Mouse (Mus musculus): ENCODE data around the gene Kptn. TPM values are rescaled to one million over a fixed set of nuclear protein-coding genes. Genes with fewer than 3 reads are reported as not detected.
A peak's percentile ranks its signal among the peaks of the same experiment; 100 is the strongest.

The Kptn gene
- 24.1 and 27.8 TPM in 2 replicates for polyA plus RNA-seq (2014; fragmentation: Nextera tagmentation; extraction: Ambion mirVana)

DNA sequence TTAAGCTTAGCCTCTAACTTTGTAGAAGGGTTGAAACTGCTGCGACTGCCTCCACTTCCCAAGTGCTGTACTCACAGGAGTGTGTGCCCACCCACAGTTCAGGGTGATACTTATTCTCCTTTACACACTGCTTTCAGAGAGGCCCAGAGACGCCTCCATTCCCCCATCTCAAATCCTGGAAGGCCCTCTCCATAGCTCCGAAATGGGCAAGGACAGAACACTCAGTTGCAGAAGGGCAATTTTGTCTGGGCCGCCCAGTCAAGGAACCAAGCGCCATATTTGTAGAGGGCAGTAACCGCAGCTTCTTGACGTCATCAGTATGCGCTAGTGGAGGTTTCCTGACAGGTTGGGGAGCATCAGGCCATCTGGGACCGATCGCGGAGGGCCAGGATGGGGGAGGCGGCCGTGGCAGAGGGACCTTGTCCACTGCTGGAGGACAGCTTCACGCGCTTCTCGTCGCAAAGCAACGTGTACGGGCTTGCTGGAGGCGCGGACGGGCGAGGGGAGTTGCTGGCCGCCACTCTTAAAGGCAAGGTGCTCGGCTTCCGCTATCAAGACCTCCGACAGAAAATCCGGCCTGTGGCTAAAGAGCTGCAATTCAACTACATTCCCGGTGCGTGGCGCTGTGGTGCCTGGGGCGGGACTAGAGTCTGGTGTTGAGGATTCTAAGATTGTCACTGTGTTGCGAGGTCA lies at the start of gene Kptn:
Gene Kptn, plus strand, starts transcription at position 327 of the 693 bp plus-strand sequence.
- H3K9ac ChIP-seq (ENCODE audit: low read depth, low read length): peak within 1 kb of the TSS; percentile 77
- peak within 1 kb of the TSS; percentile 70 for H3K4me3 ChIP-seq (ENCODE audit: low read depth, low read length)
- H3K27ac ChIP-seq (replicated peaks; ENCODE audit: low read depth, low read length): peak within 1 kb of the TSS; percentile 90
- peaks cover 39% of the 10 kb centered on the region for H3K36me3 ChIP-seq (ENCODE audit: control insufficient read depth, insufficient read depth, low read length)
- peak; percentile 96 for DNase-seq (ENCODE audit: low spot score)
- H3K4me2 ChIP-seq (ENCODE audit: low read depth, low read length): peak within 1 kb of the TSS; percentile 73
- H3K27me3 ChIP-seq (replicated peaks; ENCODE audit: control insufficient read depth, insufficient read depth, low read length): no peaks in the 10 kb centered on the region
- no peaks in the 10 kb centered on the region for H3K9me3 ChIP-seq (ENCODE audit: control insufficient read depth, low read length)
- under 1% methylated on average over 33 of the region's 33 CpGs for WGBS
- peaks cover 4% of the 10 kb centered on the region; the same call in 1 of the 2 replicates for H3K4me1 ChIP-seq (ENCODE audit: control insufficient read depth, insufficient read depth, low read length)
- peak; percentile 91 for ATAC-seq (ENCODE audit: low read depth)

DNA sequence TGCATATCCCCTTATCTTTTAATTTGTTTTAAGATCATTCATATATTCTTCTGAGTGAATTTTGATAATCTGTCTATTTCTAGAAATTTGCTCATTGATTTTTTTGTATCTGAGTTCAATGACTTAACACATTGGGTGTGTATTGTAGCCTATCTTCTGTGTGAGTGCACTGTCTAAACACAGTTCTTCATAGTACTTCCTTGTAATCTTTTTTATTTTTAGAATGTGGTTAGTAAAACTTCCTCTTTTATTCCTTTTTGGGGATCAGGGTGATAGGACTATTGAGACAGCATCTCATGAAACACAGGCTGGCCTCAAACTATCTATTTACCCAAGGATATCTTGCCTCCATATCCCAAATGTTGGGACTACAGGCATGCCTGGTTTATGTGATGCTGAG lies 48.8 kb upstream of the Kptn start:
- Histone ChIP-seq H3K4me1 (ENCODE audit: control insufficient read depth, insufficient read depth, low read length) (no peaks in the 10 kb centered on the region), H3K4me2 (ENCODE audit: low read depth, low read length) (no peak overlapping the region), H3K9ac (ENCODE audit: low read depth, low read length) (no peak overlapping the region), H3K27ac (replicated peaks; ENCODE audit: low read depth, low read length) (no peak overlapping the region), H3K9me3 (ENCODE audit: control insufficient read depth, low read length) (no peaks in the 10 kb centered on the region), H3K27me3 (replicated peaks; ENCODE audit: control insufficient read depth, insufficient read depth, low read length) (no peaks in the 10 kb centered on the region), H3K36me3 (ENCODE audit: control insufficient read depth, insufficient read depth, low read length) (no peaks in the 10 kb centered on the region), H3K4me3 (ENCODE audit: low read depth, low read length) (no peak overlapping the region)
- DNase-seq (ENCODE audit: low spot score) (no peak), ATAC-seq (ENCODE audit: low read depth) (no peak)

DNA sequence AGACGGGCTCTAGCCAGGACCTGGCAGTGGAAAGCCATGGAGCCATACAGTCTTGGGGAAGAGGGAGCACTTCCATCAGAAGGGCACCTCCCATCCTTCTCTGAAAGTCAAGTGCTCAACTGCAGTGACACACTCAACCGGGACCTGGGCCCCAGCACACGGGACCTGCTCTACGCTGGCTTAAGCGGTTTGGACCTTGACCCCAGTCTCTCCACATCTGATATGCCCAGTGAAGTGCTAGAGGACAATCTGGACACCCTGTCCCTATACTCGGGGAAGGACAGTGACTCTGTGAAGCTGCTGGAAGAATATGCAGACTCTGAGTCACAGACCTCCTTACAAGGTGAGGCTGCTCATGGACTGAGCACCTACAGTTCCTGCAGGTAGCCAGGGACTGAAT lies 47.8 kb upstream of the Kptn start:
- Histone ChIP-seq H3K27me3 (replicated peaks; ENCODE audit: control insufficient read depth, insufficient read depth, low read length) (no peaks in the 10 kb centered on the region), H3K9me3 (ENCODE audit: control insufficient read depth, low read length) (no peaks in the 10 kb centered on the region), H3K4me2 (ENCODE audit: low read depth, low read length) (no peak overlapping the region), H3K4me3 (ENCODE audit: low read depth, low read length) (no peak overlapping the region), H3K27ac (replicated peaks; ENCODE audit: low read depth, low read length) (no peak overlapping the region), H3K9ac (ENCODE audit: low read depth, low read length) (no peak overlapping the region), H3K4me1 (ENCODE audit: control insufficient read depth, insufficient read depth, low read length) (no peaks in the 10 kb centered on the region), H3K36me3 (ENCODE audit: control insufficient read depth, insufficient read depth, low read length) (no peaks in the 10 kb centered on the region)
- ATAC-seq (ENCODE audit: low read depth): no peak
- 83% methylated on average over 6 of the region's 6 CpGs for WGBS
- DNase-seq (ENCODE audit: low spot score): no peak

DNA sequence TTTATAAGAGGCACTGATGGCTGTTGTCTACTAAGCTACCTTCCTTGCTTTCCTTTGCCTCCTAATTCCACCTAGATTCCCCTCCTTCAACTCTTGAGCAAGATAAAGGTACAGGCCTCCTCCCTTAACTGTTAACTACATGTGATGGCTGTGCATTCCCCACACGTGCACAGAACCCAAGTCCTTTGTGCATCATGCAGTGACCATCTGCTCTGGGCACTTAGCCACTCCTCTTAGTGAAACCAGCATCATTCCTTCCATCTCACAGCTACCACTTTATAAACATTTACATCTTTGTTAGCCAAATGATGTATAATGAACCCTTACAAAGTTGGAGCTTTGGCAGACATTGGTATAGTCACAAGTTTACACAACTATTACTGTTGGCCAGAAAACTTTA lies 39.7 kb upstream of the Kptn start:
- DNase-seq (ENCODE audit: low spot score): no peak
- Histone ChIP-seq H3K4me3 (ENCODE audit: low read depth, low read length) (no peak overlapping the region), H3K9me3 (ENCODE audit: control insufficient read depth, low read length) (no peaks in the 10 kb centered on the region), H3K4me1 (ENCODE audit: control insufficient read depth, insufficient read depth, low read length) (no peaks in the 10 kb centered on the region), H3K27me3 (replicated peaks; ENCODE audit: control insufficient read depth, insufficient read depth, low read length) (no peaks in the 10 kb centered on the region), H3K27ac (replicated peaks; ENCODE audit: low read depth, low read length) (no peak overlapping the region), H3K36me3 (ENCODE audit: control insufficient read depth, insufficient read depth, low read length) (no peaks in the 10 kb centered on the region), H3K4me2 (ENCODE audit: low read depth, low read length) (no peak overlapping the region), H3K9ac (ENCODE audit: low read depth, low read length) (no peak overlapping the region)
- ATAC-seq (ENCODE audit: low read depth): no peak
- 68% methylated on average over 1 of the region's 1 CpGs for WGBS

DNA sequence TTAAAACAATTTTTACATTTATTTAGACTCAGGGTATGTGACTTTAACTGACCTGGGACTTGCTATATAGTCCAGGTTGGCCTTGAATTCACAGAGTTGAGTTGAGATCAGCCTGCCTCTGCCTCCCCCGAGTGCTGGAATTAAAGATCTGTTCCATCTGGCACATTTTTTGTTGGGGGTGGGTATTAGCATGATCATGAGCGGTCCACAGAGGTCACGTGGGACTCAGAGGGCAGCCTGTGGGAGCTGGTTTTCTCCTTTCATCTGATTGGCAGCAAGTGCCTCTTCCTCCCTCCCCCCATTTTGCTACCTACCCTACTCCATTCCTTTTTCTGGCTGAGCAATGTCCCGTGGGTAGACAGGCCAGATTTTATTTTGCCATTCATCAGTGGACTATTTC lies 39.1 kb upstream of the Kptn start:
- Histone ChIP-seq H3K9me3 (ENCODE audit: control insufficient read depth, low read length) (no peaks in the 10 kb centered on the region), H3K27me3 (replicated peaks; ENCODE audit: control insufficient read depth, insufficient read depth, low read length) (no peaks in the 10 kb centered on the region), H3K9ac (ENCODE audit: low read depth, low read length) (no peak overlapping the region), H3K36me3 (ENCODE audit: control insufficient read depth, insufficient read depth, low read length) (no peaks in the 10 kb centered on the region), H3K27ac (replicated peaks; ENCODE audit: low read depth, low read length) (no peak overlapping the region), H3K4me3 (ENCODE audit: low read depth, low read length) (no peak overlapping the region), H3K4me1 (ENCODE audit: control insufficient read depth, insufficient read depth, low read length) (no peaks in the 10 kb centered on the region), H3K4me2 (ENCODE audit: low read depth, low read length) (no peak overlapping the region)
- DNase-seq (ENCODE audit: low spot score): no peak
- WGBS: 66% methylated on average over 4 of the region's 4 CpGs
- ATAC-seq (ENCODE audit: low read depth): no peak

DNA sequence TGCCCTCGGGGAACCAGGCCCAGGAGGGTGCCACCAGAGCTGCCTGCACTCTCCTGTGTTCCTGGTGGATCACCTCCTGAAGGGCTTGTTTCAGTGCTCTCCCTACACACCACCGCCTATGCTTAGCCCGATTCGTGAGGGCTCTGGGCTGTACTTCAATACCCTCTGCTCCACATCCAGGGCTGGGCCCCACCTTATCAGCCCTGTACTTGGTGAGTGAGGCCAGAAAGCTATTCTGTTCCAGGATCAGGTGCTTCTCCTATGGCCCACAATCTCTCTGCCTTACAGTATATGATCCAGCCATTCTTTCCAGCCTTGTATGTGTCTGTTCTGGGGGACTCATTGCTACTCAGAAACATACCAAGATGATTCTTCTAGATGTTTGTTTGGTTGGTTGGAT lies 36.3 kb upstream of the Kptn start:
- WGBS: 52% methylated on average over 4 of the region's 4 CpGs
- ATAC-seq (ENCODE audit: low read depth) (no peak), DNase-seq (ENCODE audit: low spot score) (no peak)
- H3K4me1 ChIP-seq (ENCODE audit: control insufficient read depth, insufficient read depth, low read length): no peaks in the 10 kb centered on the region
- no peaks in the 10 kb centered on the region for H3K9me3 ChIP-seq (ENCODE audit: control insufficient read depth, low read length)
- H3K4me2 ChIP-seq (ENCODE audit: low read depth, low read length): no peak overlapping the region
- no peaks in the 10 kb centered on the region for H3K27me3 ChIP-seq (replicated peaks; ENCODE audit: control insufficient read depth, insufficient read depth, low read length)
- H3K4me3 ChIP-seq (ENCODE audit: low read depth, low read length): no peak overlapping the region
- H3K36me3 ChIP-seq (ENCODE audit: control insufficient read depth, insufficient read depth, low read length): no peaks in the 10 kb centered on the region
- H3K27ac ChIP-seq (replicated peaks; ENCODE audit: low read depth, low read length): no peak overlapping the region
- no peak overlapping the region for H3K9ac ChIP-seq (ENCODE audit: low read depth, low read length)

DNA sequence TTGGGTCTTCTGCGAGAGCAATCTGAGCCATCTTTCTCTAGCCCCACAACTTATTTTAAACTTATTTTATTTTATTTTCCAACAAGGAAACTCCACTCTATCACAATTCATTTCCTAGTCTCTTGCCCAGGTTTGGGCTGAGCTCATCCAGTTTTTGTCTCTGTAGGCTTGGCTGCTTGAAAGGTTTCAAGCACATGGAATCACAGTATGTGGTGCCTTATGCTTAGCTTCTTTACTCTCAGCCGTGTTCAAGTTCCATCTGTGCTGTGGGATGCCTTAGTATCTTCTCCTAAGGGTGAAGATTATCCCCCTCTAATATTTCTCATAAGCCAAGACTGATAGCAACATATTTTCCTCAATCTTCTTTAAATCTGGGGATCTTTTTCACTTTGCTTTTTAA lies 32.1 kb upstream of the Kptn start:
- Histone ChIP-seq H3K36me3 (ENCODE audit: control insufficient read depth, insufficient read depth, low read length) (no peaks in the 10 kb centered on the region), H3K9ac (ENCODE audit: low read depth, low read length) (no peak overlapping the region), H3K4me2 (ENCODE audit: low read depth, low read length) (no peak overlapping the region), H3K27ac (replicated peaks; ENCODE audit: low read depth, low read length) (no peak overlapping the region), H3K4me3 (ENCODE audit: low read depth, low read length) (no peak overlapping the region), H3K4me1 (ENCODE audit: control insufficient read depth, insufficient read depth, low read length) (no peaks in the 10 kb centered on the region), H3K27me3 (replicated peaks; ENCODE audit: control insufficient read depth, insufficient read depth, low read length) (no peaks in the 10 kb centered on the region), H3K9me3 (ENCODE audit: control insufficient read depth, low read length) (no peaks in the 10 kb centered on the region)
- ATAC-seq (ENCODE audit: low read depth) (no peak), DNase-seq (ENCODE audit: low spot score) (no peak)
- WGBS: 75% methylated on average over 2 of the region's 2 CpGs

DNA sequence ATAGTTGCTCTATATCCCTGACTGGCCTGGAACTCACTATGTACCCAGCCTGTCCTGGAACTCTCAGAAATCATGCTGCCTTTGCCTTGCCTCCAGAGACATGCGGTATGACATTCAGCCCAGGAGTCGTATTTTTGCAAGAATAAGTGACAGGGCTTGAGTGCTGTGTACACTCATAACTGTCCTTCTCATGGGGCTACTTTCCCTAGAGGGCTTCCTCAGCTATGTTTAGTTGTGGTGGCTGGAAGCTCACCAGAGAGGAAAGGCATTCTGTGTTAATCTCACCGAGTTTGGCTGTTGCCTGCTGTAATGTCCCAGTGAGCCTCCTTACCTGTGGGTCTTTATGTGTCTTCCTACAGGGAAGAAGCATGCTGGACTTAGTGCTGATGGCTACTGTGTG lies 25.1 kb upstream of the Kptn start:
- Histone ChIP-seq H3K27me3 (replicated peaks; ENCODE audit: control insufficient read depth, insufficient read depth, low read length) (no peaks in the 10 kb centered on the region), H3K9ac (ENCODE audit: low read depth, low read length) (no peak overlapping the region), H3K4me1 (ENCODE audit: control insufficient read depth, insufficient read depth, low read length) (peaks cover 6% of the 10 kb centered on the region), H3K4me3 (ENCODE audit: low read depth, low read length) (no peak overlapping the region), H3K4me2 (ENCODE audit: low read depth, low read length) (no peak overlapping the region), H3K9me3 (ENCODE audit: control insufficient read depth, low read length) (no peaks in the 10 kb centered on the region), H3K27ac (replicated peaks; ENCODE audit: low read depth, low read length) (no peak overlapping the region), H3K36me3 (ENCODE audit: control insufficient read depth, insufficient read depth, low read length) (no peaks in the 10 kb centered on the region)
- ATAC-seq (ENCODE audit: low read depth) (no peak), DNase-seq (ENCODE audit: low spot score) (no peak)
- 69% methylated on average over 3 of the region's 3 CpGs for WGBS

All from embryonic facial prominence, embryonic 14.5 days (tissue).